In genomic region chrX:98936707-98937554, GRCm38 (mm10) we compare ENCODE assay signal across 8 mouse cellular contexts. TPM values are rescaled to one million over a fixed set of nuclear protein-coding genes. Genes with fewer than 3 reads are reported as not detected.
DNase-seq lines count a peak whose midpoint lies in the region; ATAC-seq and TF ChIP-seq lines count a peak whose summit lies in the region.

No protein-coding gene starts in this region.

- no peak for TF ChIP-seq CTCF in bone marrow macrophage, adult 2 months (IDR thresholded peaks at IDR 0.05; ENCODE audit: low read depth, low read length)
- TF ChIP-seq CTCF in embryonic fibroblast, embryonic 13.5 days (IDR thresholded peaks at IDR 0.05; ENCODE audit: borderline replicate concordance, insufficient read depth, low read length): no peak
- no peak for TF ChIP-seq CTCF in liver, adult 2 months (IDR thresholded peaks at IDR 0.05; ENCODE audit: low read depth, low read length)

- H3K4me3 ChIP-seq in bone marrow macrophage, adult 2 months (ENCODE audit: insufficient read depth, low read length): peak overlapping the region; percentile 67
- peak overlapping the region; percentile 57 for H3K4me3 ChIP-seq in embryonic fibroblast, embryonic 13.5 days (ENCODE audit: insufficient read depth, low read length)
- peak overlapping the region; percentile 68 for H3K4me3 ChIP-seq in heart, embryonic 10.5 days
- peak overlapping the region; percentile 62 for H3K4me3 ChIP-seq in kidney, embryonic 15.5 days (replicated peaks)
- peak overlapping the region; percentile 86 for H3K4me3 ChIP-seq in liver, adult 2 months (ENCODE audit: insufficient read depth, low read depth, low read length)
- peak overlapping the region; percentile 70 for H3K4me3 ChIP-seq in myocyte

- peak; percentile 84 for DNase-seq in A20 (ENCODE audit: low read depth, low spot score)
- peak; percentile 96 for DNase-seq in heart, embryonic 10.5 days (ENCODE audit: low spot score)
- DNase-seq in liver, adult 2 months (ENCODE audit: extremely low read depth, low read depth, low spot score): peak; percentile 83
- peak; percentile 93 for DNase-seq in splenic B cell, adult 2 months (ENCODE audit: low read depth, low spot score)

- peaks cover 2% of the 10 kb centered on the region; the same call in 1 of the 2 replicates for H3K4me1 ChIP-seq in bone marrow macrophage, adult 2 months (ENCODE audit: control insufficient read depth, insufficient read depth, low read length)
- no peaks in the 10 kb centered on the region for H3K4me1 ChIP-seq in embryonic fibroblast, embryonic 13.5 days (ENCODE audit: control insufficient read depth, insufficient read depth, low read length)
- no peaks in the 10 kb centered on the region for H3K4me1 ChIP-seq in heart, embryonic 10.5 days
- H3K4me1 ChIP-seq in kidney, embryonic 15.5 days: peaks cover 6% of the 10 kb centered on the region; the same call in 1 of the 2 replicates
- H3K4me1 ChIP-seq in liver, adult 2 months (ENCODE audit: control insufficient read depth, insufficient read depth, low read length): peaks cover 1% of the 10 kb centered on the region; the same call in 1 of the 2 replicates

- ATAC-seq in kidney, embryonic 15.5 days (replicated peaks; ENCODE audit: low FRiP score): peak; percentile 93

- no peaks in the 10 kb centered on the region; the same call in 1 of the 2 replicates for H3K79me2 ChIP-seq in liver, adult 2 months (ENCODE audit: control insufficient read depth, insufficient read depth, low read length)
- peaks cover 16% of the 10 kb centered on the region for H3K79me2 ChIP-seq in myocyte (ENCODE audit: control insufficient read depth, insufficient read depth)

- WGBS in heart, embryonic 10.5 days: 21% methylated on average over 66 of the region's 66 CpGs
- WGBS in kidney, embryonic 15.5 days: 19% methylated on average over 66 of the region's 66 CpGs
- WGBS in liver, adult 2 months: under 1% methylated on average over 65 of the region's 66 CpGs

- H3K27me3 ChIP-seq in heart, embryonic 10.5 days (ENCODE audit: insufficient read depth, poor library complexity, severe bottlenecking): peaks cover 12% of the 10 kb centered on the region; the same call in 1 of the 2 replicates
- H3K27me3 ChIP-seq in kidney, embryonic 15.5 days: no peaks in the 10 kb centered on the region; the same call in 1 of the 2 replicates
- H3K27me3 ChIP-seq in liver, adult 2 months (ENCODE audit: control insufficient read depth, insufficient read depth, low read length): no peaks in the 10 kb centered on the region
- H3K27me3 ChIP-seq in myocyte (ENCODE audit: control insufficient read depth, insufficient read depth, insufficient read length): no peaks in the 10 kb centered on the region
- H3K27me3 ChIP-seq in splenic B cell, adult 2 months (ENCODE audit: control insufficient read depth, insufficient read depth, low read length, poor library complexity, severe bottlenecking): no peaks in the 10 kb centered on the region

- no peak for TF ChIP-seq POLR2A in bone marrow macrophage, adult 2 months (IDR thresholded peaks at IDR 0.05; ENCODE audit: borderline replicate concordance, low read depth, low read length)
- TF ChIP-seq POLR2A in embryonic fibroblast, embryonic 13.5 days (IDR thresholded peaks at IDR 0.05; ENCODE audit: low read depth, low read length): peak; percentile 70
- 0 out of 2 replicates have a peak, but pooled peaks have one; percentile 27 for TF ChIP-seq POLR2A in liver, adult 2 months (IDR thresholded peaks at IDR 0.05; ENCODE audit: extremely low read depth, insufficient read depth, low read length)
- peak; percentile 55 for TF ChIP-seq POLR2A in myocyte (IDR thresholded peaks at IDR 0.05; ENCODE audit: insufficient read length, low read depth)

- H3ac ChIP-seq in myocyte (ENCODE audit: control insufficient read depth, insufficient read length): peak overlapping the region; percentile 40

- H3K9ac ChIP-seq in kidney, embryonic 15.5 days: peak overlapping the region; percentile 63
- peak overlapping the region; percentile 80 for H3K9ac ChIP-seq in liver, adult 2 months (ENCODE audit: low read depth, low read length)

- H3K27ac ChIP-seq in bone marrow macrophage, adult 2 months (ENCODE audit: insufficient read depth, low read depth, low read length): peak overlapping the region; percentile 82
- peak overlapping the region; percentile 90 for H3K27ac ChIP-seq in embryonic fibroblast, embryonic 13.5 days (ENCODE audit: insufficient read depth, low read length)
- H3K27ac ChIP-seq in heart, embryonic 10.5 days: peak overlapping the region; percentile 89
- peak overlapping the region; percentile 96 for H3K27ac ChIP-seq in kidney, embryonic 15.5 days
- H3K27ac ChIP-seq in liver, adult 2 months (replicated peaks; ENCODE audit: insufficient read depth, low read depth, low read length): peak overlapping the region; percentile 84

- H3K4me2 ChIP-seq in kidney, embryonic 15.5 days: peak overlapping the region; percentile 66
- H3K4me2 ChIP-seq in myocyte (ENCODE audit: low read depth): peak overlapping the region; percentile 79

- H3K9me3 ChIP-seq in heart, embryonic 10.5 days: no peaks in the 10 kb centered on the region
- no peaks in the 10 kb centered on the region for H3K9me3 ChIP-seq in kidney, embryonic 15.5 days (replicated peaks)

- no peaks in the 10 kb centered on the region for H3K36me3 ChIP-seq in heart, embryonic 10.5 days
- H3K36me3 ChIP-seq in kidney, embryonic 15.5 days: no peaks in the 10 kb centered on the region; the same call in 1 of the 2 replicates
- H3K36me3 ChIP-seq in liver, adult 2 months (ENCODE audit: control insufficient read depth, insufficient read depth, low read length): peaks cover 2% of the 10 kb centered on the region
- no peaks in the 10 kb centered on the region for H3K36me3 ChIP-seq in myocyte (ENCODE audit: control insufficient read depth, insufficient read depth)
- peaks cover 3% of the 10 kb centered on the region; the same call in 1 of the 2 replicates for H3K36me3 ChIP-seq in splenic B cell, adult 2 months (ENCODE audit: control insufficient read depth, insufficient read depth, low read length, poor library complexity, severe bottlenecking)

TF ChIP-seq in myocyte, 11 proteins besides CTCF, POLR2A, EP300 and RAD21:
- TF ChIP-seq MYOD1 (IDR thresholded peaks at IDR 0.05; ENCODE audit: control insufficient read depth in 1 of 3, insufficient read length in 2 of 3, low read depth in 2 of 3): peak in 1 of 3 experiments; percentile 6
- TF ChIP-seq E2F4 (IDR thresholded peaks at IDR 0.05; ENCODE audit: insufficient read depth): no peak

RNA-seq across cellular contexts. Expression of gene Yipf6, which starts 0.8 kb away (rescaled TPM):
- 21.8 and 31.6 TPM in 2 replicates for polyA plus RNA-seq in bone marrow macrophage, adult 2 months (2012; ENCODE audit: insufficient read depth, insufficient read length, missing spikeins)
- 26.9 and 29.5 TPM in 2 replicates for polyA plus RNA-seq in embryonic fibroblast, embryonic 13.5 days (2011; ENCODE audit: insufficient read length, low read depth, missing spikeins)
- polyA plus RNA-seq in heart, embryonic 10.5 days (2016; fragmentation: Nextera tagmentation; extraction: Ambion mirVana): 19.1 and 24.6 TPM in 2 replicates
- polyA plus RNA-seq in kidney, embryonic 15.5 days (2015; fragmentation: Nextera tagmentation; extraction: Ambion mirVana): 20.0 and 22.3 TPM in 2 replicates
- total RNA-seq in liver, adult 2 months (2014; rRNA removed): 35.1 and 40.5 TPM in 2 replicates
- 11.7 and 14.9 TPM in 2 replicates for polyA plus RNA-seq in liver, adult 2 months (2012; rRNA removed)
- polyA plus RNA-seq in myocyte (2012; fragmentation: generic; extraction: Trizol): 9.1 TPM

RNA-seq across cellular contexts. Expression of gene Ophn1, which starts 46.1 kb away (rescaled TPM):
- polyA plus RNA-seq in bone marrow macrophage, adult 2 months (2012; ENCODE audit: insufficient read depth, insufficient read length, missing spikeins): 42.4 and 42.6 TPM in 2 replicates
- polyA plus RNA-seq in embryonic fibroblast, embryonic 13.5 days (2011; ENCODE audit: insufficient read length, low read depth, missing spikeins): 7.2 and 9.6 TPM in 2 replicates
- 9.1 and 9.8 TPM in 2 replicates for polyA plus RNA-seq in heart, embryonic 10.5 days (2016; fragmentation: Nextera tagmentation; extraction: Ambion mirVana)
- 17.4 and 17.6 TPM in 2 replicates for polyA plus RNA-seq in kidney, embryonic 15.5 days (2015; fragmentation: Nextera tagmentation; extraction: Ambion mirVana)
- total RNA-seq in liver, adult 2 months (2014; rRNA removed): 2.5 and 2.8 TPM in 2 replicates
- 0.41 and 0.71 TPM in 2 replicates for polyA plus RNA-seq in liver, adult 2 months (2012; rRNA removed)
- polyA plus RNA-seq in myocyte (2012; fragmentation: generic; extraction: Trizol): 3.6 TPM

Comparison
In these comparisons a context has a peak if more than half of its experiments do, and no peak if none do; other contexts are left out.
1. Peak in every context shown above with its lines: DNase-seq, ATAC-seq, H3K4me3 ChIP-seq and H3K27ac ChIP-seq.